ENCODE assay signal across 19 mouse cellular contexts in the genomic region with DNA sequence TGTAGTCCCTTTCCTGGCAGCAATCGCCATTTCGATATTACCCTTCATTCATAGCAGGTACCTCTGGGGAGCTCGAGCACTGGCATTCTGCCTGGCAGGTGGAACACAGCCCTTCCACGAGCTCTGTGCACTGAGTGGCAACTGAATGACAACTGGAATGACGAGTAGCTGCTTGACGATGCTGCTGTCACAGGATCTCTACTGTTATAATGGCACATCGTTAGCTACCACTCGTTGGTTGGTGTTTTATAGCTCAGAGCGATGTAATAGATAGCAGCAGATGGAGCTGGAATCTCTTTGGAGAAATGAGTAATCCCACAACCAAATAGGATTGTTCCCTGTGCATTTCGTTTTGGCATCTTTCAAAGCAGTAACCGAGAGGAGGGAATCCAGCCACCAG.
DNase-seq lines count a peak whose midpoint lies in the region; ATAC-seq lines count a peak whose summit lies in the region.
"Had no signal": no experiment of that assay in that cellular context is flagged by ENCODE, and none has a peak within 500 bp of the region (broad histone marks: within the 10 kb centered on the region; RNA-seq: fewer than 3 reads in every experiment).

No protein-coding gene starts in this region.

- no peak overlapping the region for H3K4me3 ChIP-seq in hindbrain, embryonic 14.5 days (replicated peaks; ENCODE audit: low read length)
- H3K4me3 ChIP-seq in hindbrain, embryonic 11.5 days (ENCODE audit: low read depth, low read length), result no peak overlapping the region
- no peak overlapping the region for H3K4me3 ChIP-seq in limb, embryonic 10.5 days
- H3K4me3 ChIP-seq: embryonic facial prominence, embryonic 12.5 days; gastrocnemius, adult 2 months; liver, embryonic 13.5 days had no signal

- no peak overlapping the region for H3K4me2 ChIP-seq in hindbrain, embryonic 14.5 days (replicated peaks)
- H3K4me2 ChIP-seq in hindbrain, embryonic 11.5 days (replicated peaks; ENCODE audit: low read depth, low read length), result no peak overlapping the region
- H3K4me2 ChIP-seq: embryonic facial prominence, embryonic 12.5 days; liver, embryonic 13.5 days had no signal

- H3K27ac ChIP-seq in hindbrain, embryonic 14.5 days, result no peak overlapping the region
- no peak overlapping the region for H3K27ac ChIP-seq in hindbrain, embryonic 11.5 days (ENCODE audit: low read depth, low read length)
- H3K27ac ChIP-seq in limb, embryonic 10.5 days, result no peak overlapping the region
- H3K27ac ChIP-seq: embryonic facial prominence, embryonic 12.5 days; gastrocnemius, adult 2 months; liver, embryonic 13.5 days had no signal

- DNase-seq in cerebellum, postnatal 10 days, result peak; percentile 40 to 52
- DNase-seq in cerebellum, adult 11 months, result no peak
- DNase-seq in hindbrain, embryonic 14.5 days (ENCODE audit: low spot score), result no peak
- DNase-seq in hindbrain, embryonic 11.5 days (ENCODE audit: low spot score), result no peak
- peak; percentile 38 for DNase-seq in brain, adult 2 months (ENCODE audit: low read depth, low spot score)
- peak; percentile 6 to 9 for DNase-seq in layer of hippocampus, postnatal 14 days (ENCODE audit: low spot score in 2 of 2)
- DNase-seq in frontal cortex, postnatal 36 days (ENCODE audit: low spot score in 2 of 2), result no peak
- DNase-seq in limb, embryonic 10.5 days (ENCODE audit: low spot score), result no peak
- DNase-seq: adrenal gland, postnatal 36 days; gastrocnemius, adult 2 months; kidney, adult 18-20 months; kidney, postnatal 10 days; liver, embryonic 13.5 days; retina, postnatal 1 day; thymus, postnatal 4 days had no signal

- WGBS in hindbrain, embryonic 14.5 days, result 70% methylated on average over 11 of the region's 11 CpGs
- 86% methylated on average over 11 of the region's 11 CpGs for WGBS in hindbrain, embryonic 11.5 days
- 80% methylated on average over 11 of the region's 11 CpGs for WGBS in limb, embryonic 10.5 days

- no peaks in the 10 kb centered on the region for H3K9me3 ChIP-seq in hindbrain, embryonic 14.5 days (ENCODE audit: control insufficient read depth, low read length)
- H3K9me3 ChIP-seq in hindbrain, embryonic 11.5 days (ENCODE audit: control insufficient read depth, low read length), result no peaks in the 10 kb centered on the region
- no peaks in the 10 kb centered on the region for H3K9me3 ChIP-seq in limb, embryonic 10.5 days (replicated peaks)
- H3K9me3 ChIP-seq: embryonic facial prominence, embryonic 12.5 days; G1E; liver, embryonic 13.5 days had no signal

- no peak overlapping the region for H3K9ac ChIP-seq in hindbrain, embryonic 14.5 days
- H3K9ac ChIP-seq in hindbrain, embryonic 11.5 days (ENCODE audit: low read depth, low read length), result no peak overlapping the region
- H3K9ac ChIP-seq: embryonic facial prominence, embryonic 12.5 days; liver, embryonic 13.5 days had no signal

- no peaks in the 10 kb centered on the region for H3K27me3 ChIP-seq in hindbrain, embryonic 14.5 days (ENCODE audit: control insufficient read depth, insufficient read depth, low read length)
- no peaks in the 10 kb centered on the region for H3K27me3 ChIP-seq in hindbrain, embryonic 11.5 days (ENCODE audit: control insufficient read depth, insufficient read depth, low read length)
- H3K27me3 ChIP-seq in limb, embryonic 10.5 days (ENCODE audit: low read depth, poor library complexity, severe bottlenecking), result no peaks in the 10 kb centered on the region
- H3K27me3 ChIP-seq: embryonic facial prominence, embryonic 12.5 days; liver, embryonic 13.5 days had no signal

- ATAC-seq in hindbrain, embryonic 14.5 days (ENCODE audit: low FRiP score), result peak; percentile 77
- ATAC-seq in hindbrain, embryonic 11.5 days (ENCODE audit: low FRiP score), result no peak
- ATAC-seq: CD4-positive, CD25-positive, alpha-beta regulatory T cell, adult 4 months; lung, postnatal 0 days had no signal

- no peaks in the 10 kb centered on the region for H3K4me1 ChIP-seq in hindbrain, embryonic 14.5 days (replicated peaks; ENCODE audit: control insufficient read depth, insufficient read depth, low read length)
- no peaks in the 10 kb centered on the region for H3K4me1 ChIP-seq in hindbrain, embryonic 11.5 days (replicated peaks; ENCODE audit: control insufficient read depth, insufficient read depth, low read length)
- H3K4me1 ChIP-seq in limb, embryonic 10.5 days, result no peaks in the 10 kb centered on the region
- H3K4me1 ChIP-seq: embryonic facial prominence, embryonic 12.5 days; liver, embryonic 13.5 days had no signal

- no peaks in the 10 kb centered on the region for H3K36me3 ChIP-seq in hindbrain, embryonic 14.5 days (replicated peaks; ENCODE audit: control insufficient read depth, insufficient read depth)
- no peaks in the 10 kb centered on the region for H3K36me3 ChIP-seq in hindbrain, embryonic 11.5 days (ENCODE audit: control insufficient read depth, insufficient read depth, low read length)
- H3K36me3 ChIP-seq in limb, embryonic 10.5 days, result no peaks in the 10 kb centered on the region
- H3K36me3 ChIP-seq: embryonic facial prominence, embryonic 12.5 days; G1E; liver, embryonic 13.5 days had no signal

Comparison
In these comparisons a context has a peak if more than half of its experiments do, and no peak if none do; other contexts are left out.
1. DNase-seq: peak in cerebellum, postnatal 10 days (2 of 2), brain, adult 2 months (single experiment) and layer of hippocampus, postnatal 14 days (2 of 2); none in cerebellum, adult 11 months (single experiment), hindbrain, embryonic 14.5 days (single experiment), hindbrain, embryonic 11.5 days (single experiment), frontal cortex, postnatal 36 days (0 of 2) and limb, embryonic 10.5 days (single experiment).